Mouse (Mus musculus) liver, embryonic 14.5 days (tissue): ENCODE data around the gene Opn1sw. TPM values are rescaled to one million over a fixed set of nuclear protein-coding genes. Genes with fewer than 3 reads are reported as not detected.
A peak's percentile ranks its signal among the peaks of the same experiment; 100 is the strongest.
"Not testable (repeated sequence)": the region's sequence is repeated elsewhere in the genome, so short reads cannot be mapped to it uniquely, and the experiment has no call there.

Source experiments
- ATAC-seq: fragments of 200-750 bp; cut with Nextera tagmentation; 2 replicates; pipeline ENCODE4 v1.8.0; 2017; ENCODE audit warnings: moderate number of reproducible peaks, mild to moderate bottlenecking, moderate library complexity; ENCODE audit not compliant: insufficient read depth
- DNase-seq, 3 experiments: peaks; one replicate each; pipeline ENCODE4 v3.0.0-alpha.2; 2012 to 2013; ENCODE audit warnings: low read depth in 3 of 3, low spot score in 3 of 3
- H3K27ac ChIP-seq: fragments of 300-500 bp; sonication (generic); 2 replicates; pipeline ENCODE4 v1.5.1; 2014; ENCODE audit warnings: moderate library complexity, mild to moderate bottlenecking, control low read depth, inconsistent platforms
- H3K27me3 ChIP-seq: fragments of 300-500 bp; sonication (generic); 2 replicates; pipeline ENCODE4 v1.6.1; 2014; ENCODE audit warnings: mild to moderate bottlenecking, low read length, moderate library complexity; ENCODE audit not compliant: control insufficient read depth, insufficient read depth
- H3K36me3 ChIP-seq: fragments of 300-500 bp; sonication (generic); replicated peaks from 2 replicates; pipeline ENCODE4 v1.6.1; 2014; ENCODE audit warnings: low read depth; ENCODE audit not compliant: control insufficient read depth, insufficient read depth
- H3K4me1 ChIP-seq, 2 experiments: fragments of 200-500 bp in 1 of 2; fragments of 300-500 bp in 1 of 2; sonication (generic) in 1 of 2; replicated peaks; 2 replicates each; pipeline ENCODE4 v1.6.1; 2012 to 2014; ENCODE audit warnings: antibody characterized with exemption in 1 of 2, inconsistent platforms in 1 of 2, low read length in 1 of 2; ENCODE audit not compliant: control insufficient read depth in 2 of 2, insufficient read depth in 2 of 2
- H3K4me2 ChIP-seq: fragments of 300-500 bp; sonication (generic); 2 replicates; pipeline ENCODE4 v1.6.1; 2014; ENCODE audit warnings: low read depth, mild to moderate bottlenecking, control low read depth, moderate library complexity
- H3K4me3 ChIP-seq, 2 experiments: fragments of 200-500 bp in 1 of 2; fragments of 300-500 bp in 1 of 2; sonication (generic) in 1 of 2; 2 replicates each; pipeline ENCODE4 v1.5.1; 2012 to 2014; ENCODE audit warnings: low read depth in 2 of 2, low read length in 2 of 2, mild to moderate bottlenecking in 2 of 2, control low read depth in 1 of 2, inconsistent platforms in 1 of 2, moderate library complexity in 1 of 2; ENCODE audit not compliant: insufficient read depth in 1 of 2
- H3K9ac ChIP-seq: fragments of 300-500 bp; sonication (generic); replicated peaks from 2 replicates; pipeline ENCODE4 v1.6.1; 2014; ENCODE audit warnings: mild to moderate bottlenecking, control low read depth, moderate library complexity
- H3K9me3 ChIP-seq: fragments of 300-500 bp; sonication (generic); 2 replicates; pipeline ENCODE4 v1.6.1; 2016; ENCODE audit warnings: low read length, mixed read lengths; ENCODE audit not compliant: control insufficient read depth
- CTCF ChIP-seq: IDR thresholded peaks from 2 replicates; pipeline ENCODE4 v1.5.1; 2016; ENCODE audit warnings: antibody characterized with exemption, low read depth, control low read depth
- EP300 ChIP-seq: IDR thresholded peaks from 2 replicates; pipeline ENCODE4 v1.6.1; 2016; ENCODE audit warnings: antibody characterized with exemption, low read depth
- whole genome bisulfite sequencing: fragments of 180-500 bp; shearing (Covaris S2); extraction: QIAGEN DNeasy Blood & Tissue Kit; methylation state at CpG from one replicate; pipeline ENCODE4 v1.1.7; 2014; ENCODE audit not compliant: insufficient replicate concordance; 5-methylcytosine and 5-hydroxymethylcytosine counted together
- polyA plus RNA-seq, 2 experiments: library from polyadenylated mRNA; depleted of rRNA in 1 of 2; stranded (reverse) in 1 of 2; unstranded in 1 of 2; fragments of >200 nt; fragmentation: Nextera tagmentation in 1 of 2; extraction: Ambion mirVana in 1 of 2; gene quantifications; 2 replicates each; pipeline versions ENCODE4 v1.2.1 to v1.2.3; 2012 to 2014

Opn1sw gene
- polyA plus RNA-seq, 2 experiments, result 0.06 TPM; not detected in 1

DNA sequence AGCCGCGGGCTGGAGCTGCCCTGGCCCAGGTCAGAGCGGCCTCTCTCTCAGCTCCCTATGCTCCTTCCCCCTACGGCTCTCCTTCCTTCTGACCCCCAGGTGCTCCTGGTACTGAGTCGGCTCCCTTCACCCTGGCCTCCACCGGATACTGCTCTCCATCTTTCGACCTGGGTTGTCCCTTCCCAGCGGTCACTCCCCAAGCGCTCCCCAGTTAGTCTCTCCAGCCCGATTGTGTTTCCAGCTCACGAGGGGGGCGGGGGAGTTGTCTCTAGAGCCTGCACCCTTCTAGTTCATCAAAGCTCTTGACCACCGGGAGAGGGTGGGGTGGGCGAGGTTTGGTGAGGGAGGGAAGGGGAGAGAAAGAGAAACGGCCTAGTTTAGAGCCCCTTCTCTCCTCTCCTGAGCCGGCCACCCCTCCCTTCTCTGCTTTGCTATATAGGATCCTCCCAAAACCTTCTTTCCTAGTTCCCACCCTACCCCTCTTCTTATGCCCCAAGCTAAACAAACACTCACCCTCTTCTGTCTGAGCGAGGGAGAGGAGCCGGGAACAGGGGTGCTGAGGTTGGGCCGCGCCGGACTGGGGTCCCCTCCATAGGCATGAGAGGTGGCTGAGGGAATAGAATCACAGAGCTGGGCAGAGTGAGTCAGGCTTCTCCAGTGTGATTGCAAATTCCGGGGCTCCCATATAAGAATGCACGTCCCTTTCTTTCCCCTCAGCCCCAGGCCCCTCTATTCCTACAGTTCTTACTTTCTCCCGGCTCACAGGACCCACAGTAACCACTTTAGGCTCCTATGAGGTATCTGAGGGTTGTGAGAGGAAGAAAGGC is 8.7 kb upstream of the Opn1sw start:
- Histone ChIP-seq H3K9ac (no peak overlapping the region), H3K4me1 (no peaks in the 10 kb centered on the region; a peak in 1 of 4 replicates), H3K9me3 (no peaks in the 10 kb centered on the region), H3K36me3 (no peaks in the 10 kb centered on the region), H3K4me3 (peak overlapping the region; percentile 47 to 50), H3K27ac (no peak overlapping the region), H3K27me3 (peaks cover 48% of the 10 kb centered on the region), H3K4me2 (peak overlapping the region; percentile 60)
- 9% methylated on average over 24 of the region's 24 CpGs for WGBS
- ATAC-seq, result no peak
- no peak for TF ChIP-seq CTCF
- no peak for TF ChIP-seq EP300
- no peak for DNase-seq

DNA sequence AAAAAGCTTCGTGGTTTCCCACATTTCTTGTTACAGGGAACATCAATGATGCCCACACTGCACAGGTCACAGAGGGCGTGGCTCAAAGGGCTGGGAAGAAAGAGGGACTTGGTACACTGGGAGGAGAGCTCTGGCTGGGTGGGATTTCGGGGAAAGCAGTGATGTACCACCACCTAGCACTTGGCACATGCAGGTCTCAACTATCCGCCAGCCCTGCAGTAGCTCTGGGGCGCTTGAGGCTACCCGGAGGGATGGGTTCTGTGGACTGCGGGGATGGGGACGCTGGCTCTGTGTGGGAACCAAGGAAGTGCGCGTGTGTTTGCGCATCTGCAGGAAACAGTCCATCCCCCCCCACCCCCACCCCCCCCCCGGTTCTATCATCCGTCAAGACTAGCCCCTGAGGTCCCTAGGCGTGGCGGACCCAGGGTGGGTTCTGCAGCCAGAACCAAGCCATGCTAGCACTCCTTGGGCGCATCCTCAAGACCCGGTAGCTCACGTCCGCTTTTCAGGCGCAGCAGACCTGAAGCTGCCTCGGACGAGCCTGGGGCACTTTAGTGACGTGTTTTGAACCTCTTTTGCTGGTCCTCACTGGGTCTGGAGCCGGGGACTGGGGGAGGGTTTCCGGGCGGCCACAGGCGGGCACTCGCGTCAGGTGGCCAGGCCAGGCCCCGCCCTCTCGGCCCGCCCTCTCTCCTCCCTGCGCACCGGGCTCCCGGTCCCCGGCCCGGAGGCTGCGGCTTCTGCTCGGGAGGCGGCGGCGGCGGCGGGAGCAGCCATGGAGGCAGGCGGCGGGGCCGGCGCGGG is 7.8 kb upstream of the Opn1sw start, which contains the start of gene Ccdc136:
Gene Ccdc136, plus strand, starts transcription at position 400 of the 804 bp plus-strand sequence.
- ATAC-seq (no peak), DNase-seq (no peak)
- no peaks in the 10 kb centered on the region; a peak in 1 of 4 replicates for H3K4me1 ChIP-seq
- 1% methylated on average over 48 of the region's 49 CpGs for WGBS
- no peaks in the 10 kb centered on the region for H3K9me3 ChIP-seq
- no peak within 1 kb of the TSS for H3K27ac ChIP-seq
- no peaks in the 10 kb centered on the region for H3K36me3 ChIP-seq
- no peak for TF ChIP-seq CTCF
- H3K9ac ChIP-seq, result no peak within 1 kb of the TSS
- H3K27me3 ChIP-seq, result peaks cover 48% of the 10 kb centered on the region
- H3K4me3 ChIP-seq, result peak within 1 kb of the TSS; percentile 50 to 58
- peak within 1 kb of the TSS; percentile 60 for H3K4me2 ChIP-seq

DNA sequence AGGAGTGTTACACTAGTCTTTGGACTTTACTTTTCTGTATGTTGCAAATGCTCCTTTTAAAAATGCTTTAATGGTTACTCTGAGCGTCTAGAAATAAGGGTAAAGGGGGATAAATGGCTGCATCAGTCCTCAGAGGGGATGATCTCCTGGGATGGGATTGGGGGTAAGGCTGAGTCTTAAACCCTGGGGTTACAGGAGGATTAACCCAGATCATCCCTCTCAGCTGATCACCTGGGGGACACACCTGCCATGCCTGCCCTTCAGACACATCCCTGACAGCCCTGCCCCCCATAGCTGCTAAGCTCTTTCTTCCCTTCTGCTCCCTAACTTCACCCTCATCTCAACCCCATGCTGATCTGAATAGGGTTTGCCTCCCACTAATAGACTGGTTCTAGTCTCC is 6.0 kb upstream of the Opn1sw start:
- 35% methylated on average over 1 of the region's 1 CpGs for WGBS

DNA sequence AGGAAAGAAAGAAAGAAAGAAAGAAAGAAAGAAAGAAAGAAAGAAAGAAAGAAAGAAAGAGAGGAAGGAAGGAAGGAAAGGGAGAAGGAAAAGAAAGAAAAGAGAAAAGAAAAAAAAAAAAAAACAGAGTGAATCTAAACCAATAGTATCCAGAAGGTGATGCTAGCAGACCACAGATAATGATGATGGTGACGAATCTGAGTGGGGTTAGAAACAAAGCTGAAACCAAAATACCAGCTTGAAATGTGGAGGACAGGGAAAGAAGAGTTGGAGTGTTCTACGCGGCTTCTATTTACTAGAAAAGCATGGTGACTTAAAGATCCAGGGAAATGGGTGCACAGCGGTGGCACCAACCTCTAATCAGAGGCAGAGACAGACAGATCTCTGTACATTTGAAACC is 3.5 kb upstream of the Opn1sw start:
- Histone ChIP-seq H3K36me3 (no peaks in the 10 kb centered on the region), H3K4me2 (no peak overlapping the region), H3K4me1 (peaks cover 5 to 12% of the 10 kb centered on the region in 2 experiments), H3K4me3 (no peak overlapping the region), H3K9me3 (no peaks in the 10 kb centered on the region), H3K9ac (no peak overlapping the region), H3K27me3 (peaks cover 38% of the 10 kb centered on the region), H3K27ac (no peak overlapping the region)
- no peak for DNase-seq
- ATAC-seq, result no peak
- TF ChIP-seq CTCF (no peak), EP300 (no peak)
- WGBS, result 55% methylated on average over 4 of the region's 4 CpGs

More for the DNA sequence above, 6.0 kb upstream of the Opn1sw start:
- Histone ChIP-seq H3K4me3 (no peak overlapping the region), H3K27me3 (peaks cover 53% of the 10 kb centered on the region), H3K36me3 (no peaks in the 10 kb centered on the region), H3K4me1 (no peaks in the 10 kb centered on the region; a peak in 1 of 4 replicates), H3K9ac (no peak overlapping the region), H3K9me3 (no peaks in the 10 kb centered on the region), H3K4me2 (no peak overlapping the region), H3K27ac (no peak overlapping the region)
- DNase-seq (no peak), ATAC-seq (no peak)
- no peak for TF ChIP-seq CTCF
- TF ChIP-seq EP300, result no peak

- not testable (repeated sequence) for H3K36me3 ChIP-seq, H3K27ac ChIP-seq, H3K9ac ChIP-seq, H3K9me3 ChIP-seq, H3K4me3 ChIP-seq, DNase-seq, ATAC-seq, H3K4me2 ChIP-seq
- 47% methylated on average over 8 of the region's 8 CpGs for WGBS
- Histone ChIP-seq H3K27me3 (peaks cover 33% of the 10 kb centered on the region), H3K4me1 (peaks cover 5 to 12% of the 10 kb centered on the region in 2 experiments)
These were observed 3.0 kb upstream of the Opn1sw start for GRCm38 (mm10) chr6:29391241-29391640.

DNA sequence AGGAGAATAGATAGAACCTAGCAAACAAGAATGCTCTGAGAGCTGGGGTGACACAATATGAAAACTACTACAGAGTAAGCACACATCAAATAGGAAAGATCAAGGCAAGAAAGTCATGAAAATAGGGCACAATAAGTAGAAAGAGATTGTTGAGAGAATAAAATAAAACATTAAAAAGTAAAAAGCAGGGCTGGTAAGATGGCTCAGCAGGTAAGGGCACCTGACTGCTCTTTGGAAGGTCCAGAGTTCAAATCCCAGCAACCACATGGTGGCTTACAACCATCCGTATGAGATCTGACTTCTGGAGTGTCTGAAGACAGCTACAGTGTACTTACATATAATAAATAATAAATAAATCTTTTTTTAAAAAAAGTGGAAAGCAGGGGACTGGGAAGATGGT is 2.2 kb upstream of the Opn1sw start:
- not testable (repeated sequence) for H3K4me2 ChIP-seq, H3K27ac ChIP-seq, H3K9me3 ChIP-seq, ATAC-seq, DNase-seq, H3K36me3 ChIP-seq, H3K9ac ChIP-seq, H3K4me3 ChIP-seq
- WGBS, result 57% methylated on average over 1 of the region's 1 CpGs
- Histone ChIP-seq H3K4me1 (peaks cover 5 to 12% of the 10 kb centered on the region in 2 experiments), H3K27me3 (peaks cover 25% of the 10 kb centered on the region)
